Mouse (Mus musculus) C2C12 (cell line): ENCODE measurements around the gene Igfbp5. TPM values are rescaled to one million over a fixed set of nuclear protein-coding genes. Genes with fewer than 3 reads are reported as not detected.

ENCODE experiments used
- H3K27me3 ChIP-seq: one replicate; pipeline ENCODE4 v1.6.1; 2011; ENCODE audit not compliant: control insufficient read depth, insufficient read depth, insufficient read length
- H3K36me3 ChIP-seq: one replicate; pipeline ENCODE4 v1.6.1; 2011; ENCODE audit not compliant: control insufficient read depth, insufficient read depth
- H3K4me3 ChIP-seq: one replicate; pipeline ENCODE4 v1.5.1; 2011; ENCODE audit warnings: mild to moderate bottlenecking, control low read depth; ENCODE audit not compliant: poor library complexity, insufficient read depth, severe bottlenecking
- H3K79me2 ChIP-seq: one replicate; pipeline ENCODE4 v1.6.1; 2011; ENCODE audit not compliant: control insufficient read depth, insufficient read depth
- H3K79me3 ChIP-seq: one replicate; pipeline ENCODE4 v1.6.1; 2011; ENCODE audit warnings: low read depth, control low read depth
- H3ac ChIP-seq: one replicate; pipeline ENCODE3; 2011; ENCODE audit warnings: low read depth; ENCODE audit not compliant: control insufficient read depth, insufficient read length
- CEBPB ChIP-seq: IDR thresholded peaks from one replicate; pipeline ENCODE4 v1.6.1; 2011; ENCODE audit warnings: low read depth, mild to moderate bottlenecking, control low read depth, moderate library complexity
- CTCF ChIP-seq: IDR thresholded peaks from one replicate; pipeline ENCODE4 v1.5.1; 2011; ENCODE audit not compliant: control insufficient read depth, insufficient read depth, insufficient read length
- FOSL1 ChIP-seq: IDR thresholded peaks from one replicate; pipeline ENCODE4 v1.8.0; 2011; ENCODE audit warnings: mild to moderate bottlenecking, low read length; ENCODE audit not compliant: poor library complexity, insufficient read depth, severe bottlenecking
- MAX ChIP-seq: IDR thresholded peaks from one replicate; pipeline ENCODE4 v1.6.1; 2011; ENCODE audit warnings: mild to moderate bottlenecking, control low read depth
- MYOD1 ChIP-seq: IDR thresholded peaks from one replicate; pipeline ENCODE4 v1.6.1; 2011; ENCODE audit warnings: low read depth; ENCODE audit not compliant: control insufficient read depth, insufficient read length
- MYOG ChIP-seq: IDR thresholded peaks from one replicate; pipeline ENCODE4 v1.6.1; 2011; ENCODE audit not compliant: control insufficient read depth, insufficient read length; ENCODE audit errors: extremely low read depth
- USF1 ChIP-seq: IDR thresholded peaks from one replicate; pipeline ENCODE4 v1.6.1; 2011; ENCODE audit warnings: low read depth, mild to moderate bottlenecking, control low read depth, moderate library complexity
- polyA plus RNA-seq: library from polyadenylated mRNA; unstranded; fragments of >200 nt; fragmentation: generic; extraction: Trizol; gene quantifications from one replicate; pipeline ENCODE4 v1.2.1, GENCODE M21; 2012; ENCODE audit warnings: missing spikeins

Gene Igfbp5
- polyA plus RNA-seq, 1 experiment: 62.8 TPM

DNA sequence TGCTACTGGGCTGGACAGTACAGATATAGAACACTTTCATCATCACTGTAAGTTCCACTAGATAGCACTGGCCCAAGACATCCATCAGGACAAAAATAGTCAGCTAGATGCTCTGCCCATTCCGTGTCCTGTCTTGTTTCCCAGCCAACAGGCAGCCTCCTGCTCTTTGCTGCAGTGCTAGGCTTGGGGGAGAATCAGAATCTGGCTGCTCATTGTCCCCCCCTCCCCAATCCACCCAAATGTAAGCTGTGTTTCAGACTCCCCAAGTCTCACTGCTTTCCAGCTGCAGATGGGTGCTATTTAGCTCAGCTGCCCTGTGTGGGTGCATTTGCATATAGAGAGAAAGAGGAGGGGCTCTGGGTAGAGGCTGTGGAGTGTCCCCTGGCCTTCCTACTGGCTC, 7.3 kb downstream of the Igfbp5 start:
- TF ChIP-seq USF1 (no peak), MYOG (no peak), MYOD1 (no peak), CEBPB (no peak), FOSL1 (no peak), MAX (no peak), CTCF (no peak)
- Histone ChIP-seq H3K27me3 (no peaks in the 10 kb centered on the region), H3ac (no peak overlapping the region), H3K4me3 (no peak overlapping the region), H3K36me3 (no peaks in the 10 kb centered on the region), H3K79me2 (no peaks in the 10 kb centered on the region), H3K79me3 (no peaks in the 10 kb centered on the region)

- Histone ChIP-seq H3K4me3 (no peak overlapping the region), H3ac (no peak overlapping the region), H3K36me3 (no peaks in the 10 kb centered on the region), H3K79me2 (no peaks in the 10 kb centered on the region), H3K27me3 (no peaks in the 10 kb centered on the region), H3K79me3 (no peaks in the 10 kb centered on the region)
- TF ChIP-seq USF1: no peak
Measured at GRCm38 (mm10) chr1:72866417-72866816, 8.3 kb downstream of the Igfbp5 start.

DNA sequence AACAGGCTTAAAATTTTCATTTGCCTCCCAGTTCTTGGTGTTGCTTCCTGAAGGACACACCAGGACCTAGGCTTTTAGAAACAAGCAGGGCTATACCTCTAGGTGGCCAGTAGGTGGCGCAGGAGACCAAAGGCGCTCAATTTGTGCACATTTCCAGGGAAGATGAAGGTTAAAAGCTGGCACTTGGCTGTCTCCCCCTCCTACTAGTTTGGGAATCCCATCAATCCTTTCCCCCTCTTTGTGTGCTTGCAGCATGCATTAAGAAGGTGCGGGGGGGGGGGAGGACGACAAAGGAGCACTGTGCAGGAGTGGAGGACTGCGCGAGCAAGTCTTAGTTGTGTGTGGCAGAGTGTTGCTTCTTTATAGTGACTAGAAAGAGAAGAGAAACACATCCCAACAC, 8.8 kb downstream of the Igfbp5 start:
- no peak for TF ChIP-seq USF1
- TF ChIP-seq CTCF: peak; percentile 54
- no peak for TF ChIP-seq CEBPB
- no peak for TF ChIP-seq MYOD1
- no peak for TF ChIP-seq FOSL1
- no peak for TF ChIP-seq MYOG
- TF ChIP-seq MAX: no peak
- H3K4me3 ChIP-seq: no peak overlapping the region
- H3K27me3 ChIP-seq: no peaks in the 10 kb centered on the region
- no peaks in the 10 kb centered on the region for H3K79me3 ChIP-seq
- H3ac ChIP-seq: no peak overlapping the region
- H3K79me2 ChIP-seq: no peaks in the 10 kb centered on the region
- H3K36me3 ChIP-seq: no peaks in the 10 kb centered on the region

DNA sequence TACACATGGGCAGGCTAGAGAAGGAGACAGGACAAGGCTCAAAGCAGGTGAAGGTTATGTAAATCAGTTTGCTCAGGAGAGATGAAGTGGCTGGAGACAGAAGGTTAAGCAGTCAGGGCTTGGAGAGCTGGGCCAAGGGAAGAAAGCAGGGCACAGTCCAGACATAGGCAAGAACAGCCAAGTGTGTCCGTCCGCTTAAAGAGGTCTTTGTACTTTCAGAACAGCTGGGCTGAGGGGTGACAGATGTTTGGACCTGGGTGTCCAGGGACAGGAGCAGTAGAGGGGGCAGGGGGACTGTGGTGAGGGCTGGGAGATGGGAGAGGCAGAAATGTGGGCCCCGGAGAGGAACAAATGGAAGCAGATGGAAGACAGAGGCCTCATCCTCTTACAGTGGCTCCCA, 10.4 kb downstream of the Igfbp5 start:
- H3K36me3 ChIP-seq: no peaks in the 10 kb centered on the region
- H3ac ChIP-seq: no peak overlapping the region
- H3K79me2 ChIP-seq: no peaks in the 10 kb centered on the region
- H3K27me3 ChIP-seq: no peaks in the 10 kb centered on the region
- H3K79me3 ChIP-seq: no peaks in the 10 kb centered on the region
- no peak for TF ChIP-seq CEBPB
- no peak for TF ChIP-seq MAX
- no peak for TF ChIP-seq CTCF
- TF ChIP-seq USF1: no peak
- no peak for TF ChIP-seq FOSL1
- TF ChIP-seq MYOD1: no peak
- no peak for TF ChIP-seq MYOG
- no peak overlapping the region for H3K4me3 ChIP-seq

DNA sequence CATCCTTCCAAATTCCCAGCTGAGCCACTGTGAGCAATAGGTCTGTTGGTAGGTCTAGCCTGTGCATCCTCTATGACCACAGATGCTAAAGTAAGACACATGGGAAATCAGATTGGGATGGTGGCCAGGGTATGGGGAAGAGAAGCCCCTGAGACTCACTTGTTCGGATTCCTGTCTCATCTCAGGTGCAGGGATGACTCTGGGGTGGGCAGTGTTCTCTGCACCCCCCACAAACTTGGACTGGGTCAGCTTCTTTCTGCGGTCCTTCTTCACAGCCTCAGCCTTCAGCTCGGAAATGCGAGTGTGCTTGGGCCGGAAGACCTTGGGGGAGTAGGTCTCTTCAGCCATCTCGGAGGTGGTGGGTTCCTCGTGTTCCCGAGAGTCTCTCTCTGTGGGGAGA, 11.0 kb downstream of the Igfbp5 start:
- no peaks in the 10 kb centered on the region for H3K79me2 ChIP-seq
- H3ac ChIP-seq: no peak overlapping the region
- no peak for TF ChIP-seq MYOG
- no peak for TF ChIP-seq USF1
- no peak for TF ChIP-seq MYOD1
- no peak for TF ChIP-seq CEBPB
- TF ChIP-seq CTCF: no peak
- H3K27me3 ChIP-seq: no peaks in the 10 kb centered on the region
- no peaks in the 10 kb centered on the region for H3K79me3 ChIP-seq
- H3K36me3 ChIP-seq: no peaks in the 10 kb centered on the region
- no peak overlapping the region for H3K4me3 ChIP-seq

GRCm38 (mm10) chr1:72862248-72862647, 12.4 kb downstream of the Igfbp5 start:
- no peak overlapping the region for H3K4me3 ChIP-seq
- no peaks in the 10 kb centered on the region for H3K79me2 ChIP-seq
- TF ChIP-seq CTCF (no peak), FOSL1 (no peak), CEBPB (no peak), MAX (no peak), MYOD1 (no peak), USF1 (no peak), MYOG (no peak)
- H3K36me3 ChIP-seq: no peaks in the 10 kb centered on the region
- H3ac ChIP-seq: no peak overlapping the region
- H3K79me3 ChIP-seq: no peaks in the 10 kb centered on the region
- H3K27me3 ChIP-seq: no peaks in the 10 kb centered on the region
